Mouse (Mus musculus): ENCODE data around the gene Fth1. TPM values are rescaled to one million over a fixed set of nuclear protein-coding genes. Genes with fewer than 3 reads are reported as not detected.
"Not testable (repeated sequence)": the region's sequence is repeated elsewhere in the genome, so short reads cannot be mapped to it uniquely, and the experiment has no call there.

Gene Fth1
- 1,706 and 1,823 TPM in 2 replicates for polyA plus RNA-seq (2016; fragmentation: Nextera tagmentation; extraction: Ambion mirVana)

- Histone ChIP-seq H3K4me3 (0 out of 2 replicates have a peak within 1 kb of the TSS, but pooled peaks have one; percentile 81), H3K27me3 (ENCODE audit: insufficient read depth, poor library complexity, severe bottlenecking) (no peaks in the 10 kb centered on the region), H3K27ac (peak within 1 kb of the TSS; percentile 95), H3K9me3 (no peaks in the 10 kb centered on the region), H3K4me1 (peaks cover 40% of the 10 kb centered on the region), H3K36me3 (peaks cover 15% of the 10 kb centered on the region)
- DNase-seq (ENCODE audit: low spot score) = no peak
- WGBS = 81% methylated on average over 4 of the region's 4 CpGs
These were observed at the start of gene Fth1 for GRCm38 (mm10) chr19:9980258-9980657. Gene Fth1, plus strand, starts transcription at chr19:9980598.

DNA sequence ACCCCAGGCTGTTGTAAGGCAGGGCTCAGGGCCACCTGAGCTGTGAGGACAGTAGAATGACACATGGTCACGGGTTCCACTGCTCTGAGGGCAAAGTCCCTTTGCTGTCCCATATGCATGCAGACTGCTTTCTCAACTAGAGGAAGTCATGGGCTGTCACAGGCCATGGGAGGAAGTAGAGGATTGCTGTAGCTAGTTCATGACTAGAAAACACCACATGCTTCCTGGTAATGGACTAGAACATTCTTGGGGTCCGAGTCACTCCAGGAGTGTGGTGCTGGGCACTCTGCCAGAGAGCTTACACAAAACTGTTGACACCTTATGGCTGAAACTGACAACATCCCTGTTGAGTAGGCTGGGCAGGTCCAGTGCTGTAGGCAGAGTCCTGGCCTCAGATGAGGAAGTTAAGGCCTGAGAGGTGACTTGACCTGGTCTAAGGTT is 49.2 kb upstream of the Fth1 start:
- H3K9me3 ChIP-seq; H3K4me1 ChIP-seq; H3K27ac ChIP-seq; H3K36me3 ChIP-seq; H3K27me3 ChIP-seq (ENCODE audit: insufficient read depth, poor library complexity, severe bottlenecking); DNase-seq (ENCODE audit: low spot score); H3K4me3 ChIP-seq: not testable (repeated sequence)
- WGBS = 67% methylated on average over 2 of the region's 2 CpGs

GRCm38 (mm10) chr19:9933908-9934307 is 46.5 kb upstream of the Fth1 start:
- H3K4me1 ChIP-seq = peaks cover 14% of the 10 kb centered on the region; the same call in 1 of the 2 replicates
- H3K4me3 ChIP-seq = no peak overlapping the region
- no peaks in the 10 kb centered on the region for H3K9me3 ChIP-seq
- no peaks in the 10 kb centered on the region for H3K27me3 ChIP-seq (ENCODE audit: insufficient read depth, poor library complexity, severe bottlenecking)
- 55% methylated on average over 2 of the region's 2 CpGs for WGBS
- no peaks in the 10 kb centered on the region for H3K36me3 ChIP-seq
- H3K27ac ChIP-seq = no peak overlapping the region
- DNase-seq (ENCODE audit: low spot score) = no peak

DNA sequence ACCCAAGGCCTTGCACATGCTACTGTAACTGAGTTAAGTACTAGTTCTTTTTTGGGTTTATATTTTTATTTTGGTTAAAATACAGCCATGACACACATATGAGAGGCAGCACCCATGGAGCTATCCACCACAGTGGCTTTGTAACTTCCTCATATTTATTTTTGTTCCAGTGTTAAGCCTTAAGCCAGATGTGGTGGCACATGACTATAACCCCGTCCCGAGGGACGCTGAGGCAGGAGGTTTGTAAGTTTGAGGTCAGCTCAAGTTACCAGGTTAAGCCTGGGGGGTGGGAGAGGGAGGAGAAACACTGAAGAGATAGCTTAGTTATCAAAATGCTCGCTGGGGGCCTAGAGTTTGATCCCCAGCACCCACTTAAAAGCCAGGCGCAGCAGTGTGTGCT is 43.8 kb upstream of the Fth1 start:
- WGBS = 68% methylated on average over 5 of the region's 5 CpGs
- no peak overlapping the region for H3K4me3 ChIP-seq
- no peak for DNase-seq (ENCODE audit: low spot score)

GRCm38 (mm10) chr19:9937428-9937827 is 43.0 kb upstream of the Fth1 start:
- Histone ChIP-seq H3K4me1 (peaks cover 24% of the 10 kb centered on the region), H3K4me3 (no peak overlapping the region), H3K9me3 (no peaks in the 10 kb centered on the region), H3K36me3 (no peaks in the 10 kb centered on the region), H3K27ac (no peak overlapping the region), H3K27me3 (ENCODE audit: insufficient read depth, poor library complexity, severe bottlenecking) (no peaks in the 10 kb centered on the region)
- 63% methylated on average over 5 of the region's 5 CpGs for WGBS
- no peak for DNase-seq (ENCODE audit: low spot score)

More for the DNA sequence above, 43.8 kb upstream of the Fth1 start:
- no peaks in the 10 kb centered on the region for H3K27me3 ChIP-seq (ENCODE audit: insufficient read depth, poor library complexity, severe bottlenecking)
- H3K9me3 ChIP-seq = no peaks in the 10 kb centered on the region
- H3K36me3 ChIP-seq = no peaks in the 10 kb centered on the region
- H3K27ac ChIP-seq = no peak overlapping the region
- peaks cover 16% of the 10 kb centered on the region for H3K4me1 ChIP-seq

DNA sequence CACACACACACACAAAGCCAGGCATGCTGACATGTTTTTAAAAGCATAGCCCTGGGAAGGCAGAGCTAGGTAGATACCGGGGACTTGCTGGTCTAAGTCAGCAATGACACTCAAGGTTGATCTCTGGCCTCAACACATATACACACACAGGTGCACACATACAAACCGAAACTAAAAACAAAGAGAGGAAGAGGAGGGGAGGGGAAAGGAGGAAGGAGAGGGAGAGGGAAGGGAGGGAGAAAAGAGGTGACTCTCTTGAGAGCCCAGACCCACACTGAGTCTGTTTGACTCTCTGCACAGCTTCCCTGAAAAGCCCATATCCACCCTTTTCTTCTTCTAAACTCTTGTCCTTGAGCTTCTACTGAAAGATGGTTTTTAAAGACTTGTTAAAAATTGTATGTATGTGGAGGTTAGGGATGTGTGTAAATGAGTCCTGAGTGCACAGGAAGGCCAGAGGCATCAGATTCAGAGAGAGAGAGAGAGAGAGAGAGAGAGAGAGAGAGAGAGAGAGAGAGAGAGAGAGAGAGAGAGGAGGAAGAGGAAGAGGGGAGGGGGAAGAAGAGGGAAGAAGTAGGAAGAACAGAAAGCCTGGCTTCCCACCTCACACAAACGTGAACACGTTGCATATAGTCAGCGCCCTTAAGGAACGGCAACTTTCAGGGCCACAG is 42.1 kb upstream of the Fth1 start:
- Histone ChIP-seq H3K36me3 (no peaks in the 10 kb centered on the region), H3K27ac (peak overlapping the region; percentile 13; the same call in 1 of the 2 replicates), H3K4me1 (peaks cover 33% of the 10 kb centered on the region), H3K9me3 (no peaks in the 10 kb centered on the region), H3K27me3 (ENCODE audit: insufficient read depth, poor library complexity, severe bottlenecking) (no peaks in the 10 kb centered on the region), H3K4me3 (no peak overlapping the region)
- 73% methylated on average over 6 of the region's 6 CpGs for WGBS
- no peak for DNase-seq (ENCODE audit: low spot score)

- H3K4me1 ChIP-seq = peaks cover 36% of the 10 kb centered on the region
- DNase-seq (ENCODE audit: low spot score) = no peak
These were observed 41.5 kb upstream of the Fth1 start for GRCm38 (mm10) chr19:9938824-9939303.

DNA sequence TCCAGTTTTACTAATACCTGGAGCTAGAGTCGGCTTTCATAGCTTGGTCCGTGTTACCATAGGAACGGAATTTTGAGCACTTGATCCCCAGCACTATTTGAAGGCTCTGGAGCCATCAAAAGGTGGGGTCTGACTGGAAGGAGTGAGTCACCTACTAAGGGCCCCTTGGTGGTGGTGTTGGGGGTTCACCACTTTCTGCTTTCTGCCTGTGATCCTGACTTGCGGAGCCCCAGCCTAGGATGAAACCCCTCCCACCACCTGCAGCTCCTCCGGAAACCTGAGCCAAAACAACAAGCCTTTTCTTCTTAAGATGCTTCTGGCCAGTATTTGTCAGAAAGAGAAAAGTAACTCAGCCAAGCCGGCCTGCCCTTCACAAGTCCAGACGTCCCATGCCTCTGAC is 40.6 kb upstream of the Fth1 start:
- H3K9me3 ChIP-seq = no peaks in the 10 kb centered on the region
- H3K27me3 ChIP-seq (ENCODE audit: insufficient read depth, poor library complexity, severe bottlenecking) = no peaks in the 10 kb centered on the region
- no peaks in the 10 kb centered on the region for H3K36me3 ChIP-seq
- no peak for DNase-seq (ENCODE audit: low spot score)
- H3K4me1 ChIP-seq = peaks cover 36% of the 10 kb centered on the region
- 63% methylated on average over 7 of the region's 7 CpGs for WGBS
- no peak overlapping the region for H3K4me3 ChIP-seq
- H3K27ac ChIP-seq = no peak overlapping the region

More at GRCm38 (mm10) chr19:9938824-9939303, 41.5 kb upstream of the Fth1 start:
- peak overlapping the region; percentile 13; the same call in 1 of the 2 replicates for H3K27ac ChIP-seq
- H3K9me3 ChIP-seq = no peaks in the 10 kb centered on the region
- no peaks in the 10 kb centered on the region for H3K36me3 ChIP-seq
- no peak overlapping the region for H3K4me3 ChIP-seq
- WGBS = 59% methylated on average over 13 of the region's 13 CpGs
- no peaks in the 10 kb centered on the region for H3K27me3 ChIP-seq (ENCODE audit: insufficient read depth, poor library complexity, severe bottlenecking)

- Histone ChIP-seq H3K27ac (no peak overlapping the region), H3K9me3 (no peaks in the 10 kb centered on the region), H3K4me1 (peaks cover 36% of the 10 kb centered on the region), H3K27me3 (ENCODE audit: insufficient read depth, poor library complexity, severe bottlenecking) (no peaks in the 10 kb centered on the region), H3K36me3 (no peaks in the 10 kb centered on the region), H3K4me3 (no peak overlapping the region)
- DNase-seq (ENCODE audit: low spot score) = no peak
- 47% methylated on average over 4 of the region's 4 CpGs for WGBS
These were observed 39.5 kb upstream of the Fth1 start for GRCm38 (mm10) chr19:9940903-9941302.

DNA sequence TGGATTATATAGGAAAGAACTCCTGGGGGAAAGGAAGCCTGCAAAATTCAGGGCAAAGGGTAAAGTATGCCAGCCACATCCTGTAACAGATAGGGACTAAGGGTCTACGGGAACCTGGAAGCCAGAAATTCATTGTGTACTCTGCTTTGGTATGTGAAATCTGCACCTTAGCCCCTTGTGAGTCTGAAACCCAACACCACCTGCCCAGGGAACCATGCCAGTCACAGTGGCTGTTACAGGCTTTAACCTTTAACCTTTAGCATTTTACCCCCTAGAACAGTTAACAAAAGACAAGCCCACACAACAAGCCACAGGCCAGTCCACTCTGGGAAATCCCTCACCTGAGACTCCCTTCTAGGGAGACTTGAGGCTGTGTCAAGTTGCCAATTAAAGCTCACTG is 38.6 kb upstream of the Fth1 start:
- WGBS = 52% methylated on average over 1 of the region's 1 CpGs
- Histone ChIP-seq H3K9me3 (no peaks in the 10 kb centered on the region), H3K27ac (0 out of 2 replicates have a peak overlapping the region, but pooled peaks have one; percentile 13), H3K27me3 (ENCODE audit: insufficient read depth, poor library complexity, severe bottlenecking) (no peaks in the 10 kb centered on the region), H3K4me1 (peaks cover 40% of the 10 kb centered on the region), H3K4me3 (no peak overlapping the region), H3K36me3 (no peaks in the 10 kb centered on the region)
- no peak for DNase-seq (ENCODE audit: low spot score)

DNA sequence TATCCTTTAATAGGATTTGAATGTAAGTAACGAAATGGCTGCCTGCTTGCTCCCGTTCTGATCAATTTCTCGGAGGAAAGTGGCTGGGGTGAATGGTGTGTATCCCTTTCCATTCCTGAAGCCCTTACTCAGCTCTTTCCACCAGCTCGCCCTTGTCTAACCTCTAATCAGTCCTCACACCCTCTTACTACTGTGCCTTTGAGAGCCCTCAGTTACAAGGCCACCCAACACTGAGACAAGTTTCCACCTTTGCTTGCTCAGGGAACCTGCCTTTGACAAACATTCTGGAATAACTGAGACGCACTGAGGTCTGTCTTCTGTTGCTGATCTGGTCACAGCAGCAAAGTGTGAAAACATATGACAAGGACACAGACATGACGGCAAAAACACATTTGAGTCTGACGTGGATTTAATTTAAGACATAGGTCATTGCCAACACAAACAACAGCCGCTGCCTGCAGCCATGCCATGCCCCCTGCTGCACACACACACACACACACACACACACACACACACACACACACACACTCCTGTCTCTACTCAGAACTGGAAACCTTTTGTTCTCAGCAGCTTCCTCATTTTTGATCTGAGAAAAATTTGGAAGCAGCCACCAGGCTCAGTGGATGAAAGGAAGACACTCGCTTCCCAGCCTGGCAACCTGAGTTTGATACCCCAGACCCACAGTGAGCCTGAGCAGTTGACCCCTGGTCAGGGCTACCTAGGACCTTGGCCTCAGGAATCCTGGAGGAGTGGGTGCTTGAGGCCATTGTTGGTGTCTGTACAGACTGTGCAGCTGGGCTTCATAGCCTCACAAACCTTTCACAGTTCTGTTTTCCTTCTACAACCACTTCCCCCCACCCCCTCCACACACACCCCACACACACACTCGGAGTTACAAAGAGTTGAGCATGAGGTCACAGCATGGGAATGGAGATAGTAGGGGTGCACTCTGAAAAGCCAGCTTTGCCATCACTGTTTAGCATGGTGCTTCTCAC is 37.6 kb upstream of the Fth1 start:
- WGBS = 48% methylated on average over 10 of the region's 10 CpGs
- Histone ChIP-seq H3K27ac (peak overlapping the region; percentile 77), H3K4me1 (peaks cover 40% of the 10 kb centered on the region), H3K27me3 (ENCODE audit: insufficient read depth, poor library complexity, severe bottlenecking) (no peaks in the 10 kb centered on the region), H3K36me3 (no peaks in the 10 kb centered on the region), H3K9me3 (no peaks in the 10 kb centered on the region), H3K4me3 (no peak overlapping the region)
- DNase-seq (ENCODE audit: low spot score) = no peak

- no peak overlapping the region for H3K4me3 ChIP-seq
- H3K4me1 ChIP-seq = peaks cover 29% of the 10 kb centered on the region
- H3K27me3 ChIP-seq (ENCODE audit: insufficient read depth, poor library complexity, severe bottlenecking) = no peaks in the 10 kb centered on the region
- 0 out of 2 replicates have a peak overlapping the region, but pooled peaks have one; percentile 25 for H3K27ac ChIP-seq
- no peak for DNase-seq (ENCODE audit: low spot score)
- H3K36me3 ChIP-seq = no peaks in the 10 kb centered on the region
- WGBS = 75% methylated on average over 8 of the region's 8 CpGs
- no peaks in the 10 kb centered on the region for H3K9me3 ChIP-seq
These were observed 34.4 kb upstream of the Fth1 start for GRCm38 (mm10) chr19:9945800-9946564.
